Mouse (Mus musculus): Measurements from ENCODE around the gene Atl2.

- no peak for TF ChIP-seq CTCF (IDR thresholded peaks at IDR 0.05; ENCODE audit: control insufficient read depth, insufficient read depth, insufficient read length)
- TF ChIP-seq USF1 (IDR thresholded peaks at IDR 0.05; ENCODE audit: low read depth): no peak
- no peak for TF ChIP-seq MAX (IDR thresholded peaks at IDR 0.05)
- no peak for TF ChIP-seq MYOG (IDR thresholded peaks at IDR 0.05; ENCODE audit: control insufficient read depth, extremely low read depth, insufficient read length)
These were observed 42.1 kb upstream of the Atl2 start for GRCm38 (mm10) chr17:79937921-79938601.
